Mouse (Mus musculus) right cerebral cortex, postnatal 25 days (tissue): Measurements from ENCODE around the gene Edem2.
A peak's percentile ranks its signal among the peaks of the same experiment; 100 is the strongest.
"Not testable (repeated sequence)": the region's sequence is repeated elsewhere in the genome, so short reads cannot be mapped to it uniquely, and the experiment has no call there.

Source experiments
- DNase-seq: peaks from one replicate; pipeline ENCODE4 v3.0.0; 2022

The Edem2 gene

DNA sequence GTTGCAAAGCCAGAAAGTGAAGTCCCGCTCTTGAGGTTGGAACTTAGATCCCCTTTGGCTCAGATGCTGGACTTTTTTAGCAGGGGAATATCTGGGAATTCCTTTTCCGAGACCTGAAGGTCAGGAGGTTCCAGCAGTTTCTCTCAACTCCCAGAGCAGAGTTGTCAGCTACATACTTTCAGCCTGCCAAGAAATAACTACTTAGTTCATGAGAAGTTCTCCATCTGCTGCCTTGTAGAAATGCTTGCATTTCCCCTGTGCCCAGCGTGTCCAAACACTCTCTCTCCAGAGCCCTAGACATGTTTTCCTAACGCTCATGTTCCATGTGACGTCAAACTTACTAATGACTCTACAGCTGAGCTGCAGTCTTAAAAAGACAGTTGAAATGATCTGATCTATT lies 5.8 kb upstream of the Edem2 start:
- DNase-seq, result no peak

DNA sequence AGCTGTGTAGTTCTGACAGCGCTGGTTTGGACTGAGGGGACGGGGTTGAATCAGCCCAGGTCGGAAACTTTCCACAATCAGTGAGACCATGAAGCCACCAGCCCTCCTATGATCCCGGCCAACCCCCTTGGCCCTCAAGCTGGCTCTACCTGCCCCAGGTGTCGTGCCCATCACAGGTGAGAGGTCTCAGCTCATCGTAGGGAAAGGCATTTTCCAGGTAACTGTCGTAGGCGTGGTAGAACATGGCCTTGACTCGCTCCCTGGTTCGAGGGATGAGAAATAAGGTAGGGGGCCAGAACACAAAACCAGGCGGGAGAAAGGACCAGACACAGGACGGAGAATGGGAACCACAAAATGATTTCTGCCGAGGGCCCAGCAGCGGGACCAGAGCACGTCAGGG lies 533 bp downstream of the Edem2 start:
- DNase-seq, result no peak

DNA sequence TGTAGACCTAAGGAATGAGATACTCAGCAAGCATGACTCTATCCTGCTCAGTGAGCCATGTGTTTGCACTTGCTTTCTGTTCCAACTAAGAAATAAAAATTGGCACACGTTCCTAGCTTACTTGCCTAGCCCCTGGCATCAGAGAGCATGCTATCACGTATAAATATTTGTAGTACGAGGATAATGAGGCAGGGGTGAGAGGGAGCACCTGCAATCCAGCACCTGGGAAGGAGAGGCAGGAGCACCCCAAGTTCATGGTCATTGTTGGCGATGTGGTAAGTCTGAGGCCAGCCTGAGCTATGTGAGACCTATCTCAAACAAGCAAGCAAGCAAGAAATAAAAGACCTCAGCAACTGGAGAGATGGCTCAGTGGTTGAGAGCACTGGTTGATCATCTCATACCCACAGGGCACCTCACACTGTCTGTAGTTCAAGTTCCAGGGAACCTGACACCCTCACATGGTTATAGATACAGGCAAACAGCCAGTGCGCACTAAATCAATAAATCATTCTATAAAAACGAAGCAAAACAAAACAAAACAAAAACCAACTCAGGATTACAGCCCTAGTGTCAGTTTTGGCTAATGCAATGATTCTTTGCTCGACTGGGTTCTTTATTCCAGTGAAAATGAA lies 1.4 kb downstream of the Edem2 start:
- no peak for DNase-seq

DNA sequence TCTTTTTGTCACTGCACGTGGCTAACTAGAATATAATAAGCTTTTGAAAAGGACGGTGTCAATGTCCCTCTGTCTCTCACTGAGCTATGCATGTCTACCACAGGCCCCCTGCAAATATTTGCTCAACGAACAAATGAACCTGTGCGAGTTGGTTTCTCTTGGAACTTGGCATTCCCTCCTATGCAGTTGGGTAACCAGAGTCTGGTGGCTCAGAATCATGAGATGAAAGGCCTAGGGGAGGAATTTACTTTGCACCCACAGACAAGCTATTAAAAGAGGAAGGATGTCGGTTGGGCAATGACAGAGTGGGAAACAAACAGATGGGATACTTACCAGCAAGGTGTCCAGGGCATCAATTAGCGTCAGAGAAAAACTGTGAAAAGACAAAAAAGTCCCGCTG lies 3.0 kb downstream of the Edem2 start:
- DNase-seq, result no peak

DNA sequence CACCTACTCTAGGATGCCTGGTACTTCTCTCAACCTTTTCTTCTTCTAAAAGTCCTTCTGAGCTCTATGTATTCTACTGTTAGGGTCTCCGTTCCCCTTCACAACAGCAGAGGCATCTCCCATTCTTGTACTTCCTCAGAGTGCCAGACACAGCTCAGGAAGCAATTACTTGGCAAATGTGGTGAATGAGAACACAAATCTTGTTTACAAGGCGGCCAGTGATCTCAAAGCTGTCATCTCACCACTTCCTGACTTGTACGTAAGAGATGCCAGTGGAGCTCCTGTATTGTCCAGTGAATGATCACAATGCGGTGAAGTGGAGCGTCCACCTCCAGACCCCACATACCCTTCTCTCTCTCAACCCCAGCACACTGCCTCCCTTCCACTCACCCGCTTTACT lies 4.7 kb downstream of the Edem2 start:
- no peak for DNase-seq

DNA sequence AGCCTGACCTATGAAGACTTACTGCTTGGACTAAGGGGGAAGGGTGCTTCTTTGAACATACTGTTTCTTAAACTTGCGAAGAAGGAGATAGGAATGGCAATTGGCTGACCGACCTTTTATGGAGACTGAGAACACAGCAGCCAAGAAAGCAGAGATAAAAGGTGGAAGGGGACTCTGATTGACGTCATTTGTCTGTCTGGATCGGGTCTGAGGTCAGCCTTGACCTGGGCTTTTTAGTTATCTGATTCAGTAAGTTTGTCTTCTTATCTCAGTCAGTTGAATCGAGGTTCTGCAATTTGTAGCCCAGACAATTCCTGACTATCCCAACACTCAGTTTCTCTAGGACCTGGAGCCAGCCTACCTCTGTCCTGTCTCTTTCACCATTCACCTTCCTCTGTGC lies 5.2 kb downstream of the Edem2 start:
- DNase-seq, result no peak

DNA sequence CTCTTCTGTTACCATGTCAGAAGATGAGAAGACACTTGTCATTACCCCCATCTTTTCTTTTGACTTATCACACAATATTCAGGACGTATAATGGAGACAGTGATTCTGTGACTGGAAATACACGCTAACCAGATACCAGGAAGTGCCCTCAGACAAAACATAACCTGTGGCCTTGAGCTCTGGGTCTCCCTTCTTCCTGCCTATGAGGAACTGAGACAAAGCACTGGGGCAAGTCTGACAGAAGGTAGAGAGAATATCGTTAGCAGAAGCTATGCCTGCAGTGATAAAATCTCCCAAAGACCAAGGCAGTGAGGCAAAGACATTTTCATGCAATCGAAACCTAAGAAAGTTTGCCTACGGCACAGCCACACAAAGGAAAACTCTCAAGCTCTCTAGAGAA lies 8.7 kb downstream of the Edem2 start:
- DNase-seq, result no peak

DNA sequence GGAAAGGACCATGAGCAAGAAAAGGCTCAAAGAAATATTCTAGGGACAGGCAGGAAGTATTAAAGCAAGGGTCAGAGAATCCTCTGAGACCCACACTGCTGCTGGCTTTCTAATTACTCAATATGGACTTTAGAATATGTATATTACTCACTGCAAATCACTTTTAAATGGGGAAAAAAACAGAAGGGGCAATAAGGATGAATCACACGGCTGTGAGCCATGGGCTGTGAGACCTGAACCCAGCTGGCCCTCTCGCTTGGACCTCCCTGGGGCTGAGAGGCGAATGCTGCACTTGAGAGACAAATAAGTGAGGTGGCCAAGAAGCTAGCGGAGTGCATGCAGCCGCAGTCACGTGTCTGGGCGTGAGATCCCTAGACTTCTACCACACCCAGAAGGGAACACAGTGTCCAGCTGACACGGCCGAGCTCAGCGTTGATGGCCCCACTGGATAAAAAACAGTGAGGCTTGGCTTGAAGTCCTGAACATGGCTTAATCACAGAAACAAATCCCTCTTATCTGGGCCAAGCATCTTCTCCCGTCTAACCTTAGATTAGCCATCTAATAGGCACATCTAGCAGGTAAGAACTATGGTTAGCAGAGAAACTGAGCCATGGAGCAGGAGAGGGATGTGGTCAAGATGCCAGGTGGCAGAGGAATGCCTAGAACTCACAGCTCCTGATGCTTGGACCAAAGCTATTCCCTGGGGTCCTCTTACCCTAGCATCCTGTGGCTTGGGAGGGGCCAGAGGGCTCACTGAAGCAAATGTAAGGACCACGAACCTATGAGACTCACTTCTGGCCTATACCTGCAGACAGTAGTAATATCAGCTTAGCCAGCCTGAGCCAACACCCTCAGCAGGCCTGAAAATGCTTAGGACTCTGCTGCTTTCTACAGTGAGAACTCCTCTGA lies 11.9 kb downstream of the Edem2 start:
- no peak for DNase-seq

DNA sequence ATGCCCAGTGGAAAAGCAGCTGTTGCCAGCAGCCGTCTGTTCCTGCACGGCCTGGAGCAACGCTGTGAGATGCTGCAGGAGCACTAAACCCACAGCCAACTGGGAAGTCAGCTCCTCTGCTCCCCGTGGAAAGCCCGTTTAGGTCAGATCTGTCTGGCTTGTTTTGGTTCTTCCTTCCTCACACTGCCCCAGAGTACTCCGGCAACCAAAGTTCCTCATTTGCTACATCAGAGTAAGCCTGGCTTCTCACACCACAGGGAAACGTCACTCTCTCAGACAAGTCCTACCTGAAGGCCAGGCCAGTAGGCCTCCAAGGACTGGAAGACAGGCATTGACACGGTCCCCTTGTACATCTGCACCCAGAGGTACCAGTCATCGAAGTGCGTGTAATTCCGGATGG lies 18.7 kb downstream of the Edem2 start:
- no peak for DNase-seq

DNA sequence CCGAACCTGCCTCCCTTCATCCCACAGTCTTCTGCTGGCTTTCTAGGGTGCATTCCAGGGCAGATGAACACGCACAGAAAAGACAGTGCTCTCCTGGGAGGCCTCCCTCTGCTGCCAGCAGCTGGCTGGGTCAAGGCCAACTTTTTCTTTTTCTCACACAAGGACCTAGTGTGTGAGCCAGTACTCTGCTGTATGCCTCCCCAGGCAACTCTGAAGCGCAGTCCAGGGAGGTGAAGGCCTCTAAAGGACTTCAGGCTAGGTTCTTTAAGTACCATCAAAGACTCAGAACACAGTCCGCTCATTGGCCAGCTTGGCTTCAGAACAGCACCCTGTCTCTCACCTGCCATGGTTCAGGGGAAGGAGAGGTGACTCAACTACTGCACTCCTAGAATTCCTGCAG lies 22.0 kb downstream of the Edem2 start:
- no peak for DNase-seq

DNA sequence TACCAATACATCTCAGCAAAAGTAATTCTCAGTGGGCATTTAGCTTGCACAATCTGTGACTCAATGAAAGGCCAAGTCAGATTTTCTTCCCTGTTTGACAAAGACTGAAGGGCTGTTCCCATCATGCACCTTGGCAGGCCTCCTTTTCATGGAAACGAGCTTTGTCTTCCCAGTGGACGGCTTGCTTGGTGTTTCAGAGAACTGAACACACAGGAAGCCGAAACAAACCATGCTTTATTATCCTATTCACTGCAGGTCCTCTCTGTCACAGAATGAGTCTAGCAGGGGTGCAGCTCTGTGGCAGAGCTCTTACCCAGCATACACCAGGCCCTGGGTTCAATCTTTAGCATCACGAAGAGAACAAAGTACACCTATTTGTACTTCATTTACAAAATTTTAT lies 25.6 kb downstream of the Edem2 start:
- no peak for DNase-seq

DNA sequence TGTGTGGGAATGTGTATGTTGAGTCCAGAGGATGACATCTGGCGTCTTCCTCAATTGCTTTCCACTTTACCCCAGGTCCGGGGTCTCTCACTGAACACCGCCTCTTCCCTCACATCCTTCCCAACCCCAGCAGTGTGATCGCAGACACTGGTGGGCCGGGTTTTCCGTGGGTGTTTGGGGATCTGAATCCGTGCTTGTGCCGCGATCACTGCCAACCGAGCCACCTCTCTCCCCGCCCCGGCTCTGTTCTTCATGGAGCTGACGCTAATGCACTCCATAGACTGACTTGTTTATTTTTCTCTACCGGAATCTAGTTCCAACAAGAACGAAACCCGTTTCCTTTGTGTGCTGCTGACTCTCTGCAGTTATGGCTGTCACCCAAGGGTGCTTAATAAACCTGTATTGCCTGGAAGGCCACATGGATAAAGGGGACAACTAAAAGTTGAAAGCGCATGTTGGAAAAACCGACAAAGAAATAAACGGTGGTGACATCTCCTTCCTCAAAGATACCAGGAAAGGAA lies 27.8 kb downstream of the Edem2 start:
- DNase-seq, result no peak

DNA sequence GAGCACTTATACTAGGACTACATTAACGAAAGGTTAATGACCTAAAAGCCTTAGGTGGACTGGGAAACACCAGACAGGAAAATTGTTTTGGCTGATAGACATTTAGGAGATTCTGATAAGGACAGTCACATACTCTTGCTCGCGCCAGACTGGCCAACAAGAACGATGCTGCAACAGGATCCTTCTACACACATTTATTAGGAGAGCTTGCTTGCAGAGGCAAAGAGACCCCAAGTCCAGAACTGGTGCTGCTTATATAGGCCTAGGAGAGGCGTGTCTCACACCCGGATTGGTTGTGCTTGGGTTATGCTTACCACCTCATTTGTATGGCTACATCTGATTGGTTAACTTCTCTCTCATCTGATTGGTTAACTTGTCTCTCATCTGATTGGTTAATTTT lies 30.8 kb downstream of the Edem2 start:
- not testable (repeated sequence) for DNase-seq

DNA sequence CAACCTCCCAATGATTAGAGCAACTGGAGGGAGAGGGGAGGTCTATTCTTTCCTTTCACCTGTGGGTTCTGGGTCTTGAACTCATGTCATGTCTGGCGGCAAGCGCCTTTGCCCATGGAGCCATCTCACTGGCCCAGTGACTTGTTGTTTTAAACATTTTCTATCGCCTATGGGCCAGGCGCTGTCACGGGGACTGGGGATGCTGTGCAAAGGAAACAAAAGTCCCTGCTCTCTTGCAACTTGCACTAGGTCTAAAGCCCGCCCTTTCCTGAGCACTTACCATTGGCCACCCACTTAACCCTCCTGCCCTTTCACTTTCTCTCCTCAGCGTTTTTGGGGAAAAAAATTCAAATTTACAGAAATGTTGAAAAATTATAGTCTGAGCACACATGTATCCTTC lies 32.4 kb downstream of the Edem2 start:
- DNase-seq, result no peak

DNA sequence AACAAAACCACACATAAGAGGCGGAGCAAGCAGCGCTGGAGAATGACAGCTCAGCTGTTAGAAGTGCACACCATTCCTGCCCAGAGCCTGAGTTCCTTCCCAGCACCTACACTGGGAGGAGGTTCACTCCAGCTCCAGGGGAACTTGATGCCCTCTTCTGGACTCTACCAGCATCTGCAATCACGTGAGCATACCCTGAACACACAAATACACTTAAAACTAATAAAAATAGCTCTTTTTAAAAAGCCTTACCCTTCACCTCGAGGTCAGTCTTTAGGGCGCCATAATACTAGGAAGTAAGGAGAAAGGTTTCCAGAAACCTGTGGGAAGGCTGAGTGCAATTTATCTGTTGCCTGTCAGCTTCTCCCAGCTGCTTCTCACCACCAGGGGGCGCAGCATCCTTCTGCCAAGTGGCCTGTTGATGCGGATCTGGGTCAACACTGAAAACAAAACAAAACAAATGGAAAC lies 33.1 kb downstream of the Edem2 start:
- peak; percentile 63 for DNase-seq

DNA sequence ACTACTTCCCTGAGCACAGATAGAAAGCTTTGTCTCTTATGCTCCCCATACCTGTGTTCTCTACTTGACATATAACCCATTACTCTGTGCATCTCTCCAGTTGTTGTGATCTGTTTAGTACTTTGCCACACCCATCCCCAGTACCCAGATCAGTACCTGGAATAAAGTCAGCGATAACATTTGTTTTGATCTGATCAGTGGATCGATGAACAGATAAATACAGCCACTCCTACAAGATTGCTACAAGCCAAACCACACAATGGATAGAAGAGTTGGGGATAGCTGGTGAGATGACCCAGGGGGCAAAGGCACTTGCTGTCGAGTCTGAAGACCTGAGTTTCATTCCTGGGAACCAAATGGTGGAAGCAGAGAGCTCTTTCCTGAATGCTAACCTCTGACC lies 34.0 kb downstream of the Edem2 start:
- no peak for DNase-seq

DNA sequence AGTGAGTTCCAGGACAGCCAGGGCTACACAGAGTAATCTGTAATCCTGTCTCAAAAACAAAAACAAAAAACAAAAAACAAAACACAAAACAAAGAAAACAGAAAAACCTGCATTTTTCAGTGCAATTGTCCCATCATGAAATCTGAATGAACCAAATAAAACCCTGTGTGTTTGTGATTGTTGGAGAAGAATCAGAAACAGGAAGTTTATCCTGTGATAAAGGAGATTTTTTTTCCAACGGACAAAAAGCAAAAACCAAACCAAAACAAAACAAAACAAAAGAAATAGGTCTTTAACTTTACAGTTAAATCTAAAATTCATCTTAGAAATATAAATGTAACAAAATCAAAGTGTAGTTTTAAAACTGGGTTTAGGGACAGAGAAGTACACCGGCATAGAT lies 34.7 kb downstream of the Edem2 start:
- no peak for DNase-seq

DNA sequence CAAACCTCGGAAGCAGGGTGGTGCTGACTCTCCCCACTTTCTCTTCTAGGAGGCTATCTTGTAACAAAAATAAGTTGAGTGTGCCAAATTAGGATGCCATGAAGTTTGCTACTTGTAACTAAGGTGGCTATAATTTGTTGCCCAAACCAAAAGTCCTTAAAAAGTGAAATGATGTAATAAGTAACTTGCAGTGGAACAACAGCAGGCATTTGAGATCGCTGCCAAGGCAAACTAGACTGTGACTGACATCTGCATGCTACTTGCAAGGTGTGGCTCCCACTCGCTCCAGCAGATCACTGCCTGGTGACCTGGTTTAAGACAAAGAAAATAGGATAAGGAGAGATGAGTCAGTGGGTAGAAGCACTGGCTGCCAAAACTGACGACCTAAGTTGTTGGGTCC lies 36.1 kb downstream of the Edem2 start:
- no peak for DNase-seq

DNA sequence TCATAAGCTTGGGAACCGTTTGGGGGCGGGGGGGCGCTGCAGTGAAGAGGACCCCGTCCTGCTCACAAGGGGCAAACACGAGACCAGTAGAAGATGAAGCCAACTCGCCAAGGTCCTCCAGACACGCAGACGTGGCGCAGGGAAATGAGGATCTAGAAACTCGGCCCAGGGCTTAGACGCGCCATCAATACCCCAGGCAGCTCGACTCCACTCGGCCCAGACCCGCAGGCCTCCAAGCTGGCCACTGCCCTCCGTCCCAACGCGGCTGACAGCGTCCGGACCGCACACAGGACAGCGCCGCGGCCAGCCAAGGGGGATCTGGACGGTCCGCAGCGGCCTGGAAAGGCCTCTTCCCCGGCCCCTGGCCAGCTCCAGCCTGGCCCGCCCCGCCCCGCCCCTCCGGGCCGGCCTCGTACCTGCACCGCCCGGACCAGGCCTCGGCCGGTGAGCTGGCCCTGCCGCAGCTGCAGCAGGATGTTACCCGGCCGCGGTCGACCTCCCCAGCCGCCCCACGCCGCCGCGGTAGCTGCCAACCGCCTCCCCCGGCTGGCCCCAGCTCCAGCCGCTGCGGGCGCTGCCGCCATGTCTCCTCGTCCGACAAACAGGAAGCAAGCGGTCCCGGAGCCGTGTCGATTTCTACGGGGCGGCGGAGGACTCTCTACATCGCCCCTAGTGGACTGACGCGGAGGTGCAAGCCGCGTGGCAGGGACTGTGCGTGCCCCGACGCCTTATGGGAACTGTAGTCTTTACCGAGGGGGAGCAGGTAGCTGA lies 37.4 kb downstream of the Edem2 start, which contains the start of gene Trpc4ap:
Gene Trpc4ap (minus strand): TSS at position 662 of the 771 bp plus-strand sequence.
- DNase-seq, result peak; percentile 97

DNA sequence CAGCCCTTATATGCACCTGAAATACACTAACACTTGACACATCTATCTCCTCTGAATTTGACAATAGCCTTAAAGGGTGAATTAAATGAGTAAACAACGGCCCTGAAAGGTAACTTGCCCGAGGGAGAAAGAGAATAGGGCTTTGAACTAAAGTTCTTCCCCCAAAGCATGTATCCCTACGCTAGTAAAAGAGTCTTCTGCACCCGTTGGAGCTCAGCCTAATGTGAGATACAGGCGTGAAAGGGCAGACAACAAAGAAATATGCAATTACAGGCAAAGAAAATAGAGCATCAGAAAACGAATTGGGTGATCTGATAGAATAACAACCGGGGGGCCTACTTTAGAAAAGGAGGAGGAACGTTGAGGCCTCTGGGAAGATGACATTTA lies 37.9 kb downstream of the Edem2 start:
- DNase-seq, result no peak

DNA sequence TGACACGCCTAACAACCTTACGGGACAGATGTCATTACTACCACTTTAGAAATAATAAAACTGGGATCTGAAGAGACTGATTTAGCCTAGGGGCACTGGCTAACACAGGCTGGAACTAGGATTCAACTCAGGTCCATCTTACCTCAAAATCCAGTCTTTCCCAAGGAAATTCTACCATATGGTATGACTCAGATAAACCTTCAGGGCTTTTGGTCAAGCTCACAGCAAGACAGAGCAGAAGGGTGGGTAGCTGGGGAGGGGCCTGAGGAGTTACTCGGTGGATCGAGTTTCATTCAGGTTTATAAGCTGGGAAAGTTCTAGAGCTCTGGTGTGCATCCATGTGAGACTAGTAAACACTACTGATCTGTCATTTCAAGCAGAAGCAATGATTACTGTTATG lies 40.1 kb downstream of the Edem2 start:
- no peak for DNase-seq

DNA sequence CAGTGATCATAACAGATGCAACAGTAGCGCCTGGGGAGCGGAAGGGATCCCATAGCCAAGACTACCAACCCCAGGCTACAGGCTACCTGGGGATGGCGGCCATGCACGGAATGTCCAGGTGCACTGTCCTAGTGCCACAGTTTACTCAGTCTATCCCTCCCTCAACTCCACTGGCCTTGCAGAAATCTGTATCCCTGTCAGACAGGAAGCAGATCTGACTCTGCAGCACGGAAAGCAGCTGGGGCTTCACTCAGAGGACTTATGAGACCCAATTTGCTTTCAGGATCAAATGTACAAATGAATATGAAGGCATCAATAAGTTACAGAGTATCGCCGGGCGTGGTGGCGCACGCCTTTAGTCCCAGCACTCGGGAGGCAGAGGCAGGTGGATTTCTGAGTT lies 41.5 kb downstream of the Edem2 start:
- DNase-seq, result no peak

DNA sequence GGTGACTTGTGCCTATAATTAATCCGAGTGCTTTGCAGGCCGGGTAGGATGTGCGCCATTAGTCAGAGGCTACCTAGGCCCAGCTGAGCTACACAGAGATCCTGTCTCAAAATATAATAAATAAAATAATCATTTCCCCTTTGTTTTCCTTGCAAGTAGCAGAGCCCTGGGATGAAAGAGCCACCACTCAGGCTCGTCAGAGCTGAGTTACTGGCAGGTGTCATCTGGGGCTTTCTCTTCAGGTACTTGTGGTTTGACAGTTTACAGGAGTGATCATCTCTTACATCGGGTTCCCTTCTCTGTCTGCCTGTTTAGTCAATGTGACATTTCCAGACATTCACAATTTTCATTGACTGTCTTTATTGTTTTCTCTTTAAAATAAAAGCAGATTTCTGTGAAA lies 42.7 kb downstream of the Edem2 start:
- DNase-seq, result no peak

DNA sequence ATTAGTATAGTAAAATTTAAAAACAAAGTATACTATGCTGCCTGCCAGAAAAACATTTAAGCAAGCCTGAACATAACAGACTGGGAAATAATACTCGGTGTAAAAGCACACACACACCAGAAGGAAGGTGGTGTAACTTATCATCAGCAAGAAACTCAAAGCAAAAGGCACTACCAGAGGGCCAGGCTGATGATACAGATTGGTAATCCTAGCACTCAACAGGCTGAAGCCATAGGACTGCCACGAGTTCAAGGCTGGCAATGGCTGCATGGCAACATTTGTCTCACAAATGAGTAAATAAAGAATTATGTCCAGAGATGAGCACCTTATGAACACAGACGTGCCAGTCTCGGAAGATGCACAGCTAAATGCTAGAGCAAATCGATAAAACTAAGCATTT lies 45.5 kb downstream of the Edem2 start:
- DNase-seq, result no peak
